Mouse (Mus musculus) kidney, embryonic 15.5 days (tissue): ENCODE results near the gene Fcrl5. TPM values are rescaled to one million over a fixed set of nuclear protein-coding genes. Genes with fewer than 3 reads are reported as not detected.

Source experiments
- ATAC-seq: fragments of 200-750 bp; cut with Nextera tagmentation; replicated peaks from 2 replicates; pipeline ENCODE4 v1.8.0; 2017; ENCODE audit warnings: moderate TSS enrichment; ENCODE audit not compliant: low FRiP score
- H3K27ac ChIP-seq: fragments of 300-500 bp; sonication (generic); 2 replicates; pipeline ENCODE4 v1.5.1; 2015; ENCODE audit warnings: mild to moderate bottlenecking, inconsistent platforms
- H3K27me3 ChIP-seq: fragments of 300-500 bp; sonication (generic); 2 replicates; pipeline ENCODE4 v1.6.1; 2015; ENCODE audit warnings: inconsistent platforms
- H3K36me3 ChIP-seq: fragments of 300-500 bp; sonication (generic); 2 replicates; pipeline ENCODE4 v1.6.1; 2015; ENCODE audit warnings: inconsistent platforms
- H3K4me1 ChIP-seq: fragments of 300-500 bp; sonication (generic); 2 replicates; pipeline ENCODE4 v1.6.1; 2015; ENCODE audit warnings: inconsistent platforms
- H3K4me2 ChIP-seq: fragments of 300-500 bp; sonication (generic); 2 replicates; pipeline ENCODE4 v1.6.1; 2015; ENCODE audit warnings: moderate library complexity, mild to moderate bottlenecking, inconsistent platforms
- H3K4me3 ChIP-seq: fragments of 300-500 bp; sonication (generic); replicated peaks from 2 replicates; pipeline ENCODE4 v1.5.1; 2015; ENCODE audit warnings: mild to moderate bottlenecking, inconsistent platforms
- H3K9ac ChIP-seq: fragments of 300-500 bp; sonication (generic); 2 replicates; pipeline ENCODE4 v1.6.1; 2015; ENCODE audit warnings: mild to moderate bottlenecking, inconsistent platforms
- H3K9me3 ChIP-seq: fragments of 300-500 bp; sonication (generic); replicated peaks from 2 replicates; pipeline ENCODE4 v1.6.1; 2016; ENCODE audit warnings: inconsistent platforms
- WGBS: fragments of 180-500 bp; shearing (Covaris S2); methylation state at CpG from one replicate; pipeline ENCODE4 v1.1.7; 2015; ENCODE audit warnings: mixed read lengths; 5-methylcytosine and 5-hydroxymethylcytosine counted together
- polyA plus RNA-seq: library from polyadenylated mRNA; unstranded; fragments of >200 nt; fragmentation: Nextera tagmentation; extraction: Ambion mirVana; gene quantifications from 2 replicates; pipeline ENCODE4 v1.2.1, GENCODE M21; 2015

Gene Fcrl5
- polyA plus RNA-seq = not detected in 2 replicates

- H3K27me3 ChIP-seq = no peaks in the 10 kb centered on the region
- WGBS = 88% methylated on average over 5 of the region's 5 CpGs
- ATAC-seq = no peak
- no peaks in the 10 kb centered on the region for H3K9me3 ChIP-seq
- no peak within 1 kb of the TSS for H3K27ac ChIP-seq
- no peak within 1 kb of the TSS for H3K4me3 ChIP-seq
- H3K9ac ChIP-seq = no peak within 1 kb of the TSS
- no peak within 1 kb of the TSS for H3K4me2 ChIP-seq
- no peaks in the 10 kb centered on the region for H3K4me1 ChIP-seq
- no peaks in the 10 kb centered on the region for H3K36me3 ChIP-seq
Observed at GRCm38 (mm10) chr3:87435479-87435878, at the start of gene Fcrl5. Gene Fcrl5 (plus strand): TSS chr3:87435773.

DNA sequence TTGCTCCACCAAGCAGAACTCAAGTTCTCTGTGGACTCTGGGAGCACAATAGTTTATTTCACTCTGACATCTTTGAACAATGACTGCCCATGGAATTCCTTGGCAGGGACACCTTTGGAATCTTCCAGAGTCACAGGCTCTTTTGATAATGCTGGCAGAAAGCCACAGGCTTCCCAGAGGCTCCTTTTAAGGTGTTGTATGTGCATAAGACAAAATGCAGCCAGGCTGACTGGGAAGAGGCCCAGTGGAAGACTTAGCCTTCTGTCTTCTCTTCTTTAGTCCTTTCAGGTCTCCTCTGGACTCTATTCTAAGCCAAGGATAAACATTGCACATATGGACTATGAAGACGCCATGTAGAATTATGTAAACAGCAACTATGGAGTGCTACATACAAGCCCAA, 44.6 kb upstream of the Fcrl5 start:
- Histone ChIP-seq H3K4me3 (no peak overlapping the region), H3K36me3 (no peaks in the 10 kb centered on the region), H3K9me3 (no peaks in the 10 kb centered on the region), H3K4me2 (no peak overlapping the region), H3K4me1 (no peaks in the 10 kb centered on the region), H3K27ac (no peak overlapping the region), H3K9ac (no peak overlapping the region), H3K27me3 (no peaks in the 10 kb centered on the region)
- WGBS = 92% methylated on average over 1 of the region's 1 CpGs
- no peak for ATAC-seq

DNA sequence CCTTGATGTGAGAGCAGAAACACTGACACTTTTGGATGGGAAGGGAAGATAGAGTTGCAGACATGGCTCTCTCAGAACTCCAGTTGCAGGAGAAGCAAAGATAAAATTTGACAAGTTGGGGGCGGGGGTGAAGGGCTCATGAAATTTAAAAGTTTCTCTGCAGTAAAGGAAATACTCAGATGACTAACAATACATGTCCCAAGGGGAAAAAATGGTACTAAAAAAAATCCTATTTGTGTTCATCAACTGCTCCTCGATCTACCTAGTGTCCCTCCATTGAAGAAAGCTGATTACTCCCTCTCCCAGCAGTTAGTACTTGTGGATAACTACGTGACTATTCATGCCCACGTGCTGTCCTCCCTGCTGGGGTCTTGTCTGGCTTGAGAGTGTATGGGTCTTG, 36.8 kb upstream of the Fcrl5 start:
- Histone ChIP-seq H3K9ac (no peak overlapping the region), H3K4me2 (no peak overlapping the region), H3K27me3 (no peaks in the 10 kb centered on the region), H3K4me1 (no peaks in the 10 kb centered on the region), H3K27ac (no peak overlapping the region), H3K4me3 (no peak overlapping the region), H3K36me3 (no peaks in the 10 kb centered on the region), H3K9me3 (no peaks in the 10 kb centered on the region)
- WGBS = 66% methylated on average over 4 of the region's 4 CpGs
- ATAC-seq = no peak

DNA sequence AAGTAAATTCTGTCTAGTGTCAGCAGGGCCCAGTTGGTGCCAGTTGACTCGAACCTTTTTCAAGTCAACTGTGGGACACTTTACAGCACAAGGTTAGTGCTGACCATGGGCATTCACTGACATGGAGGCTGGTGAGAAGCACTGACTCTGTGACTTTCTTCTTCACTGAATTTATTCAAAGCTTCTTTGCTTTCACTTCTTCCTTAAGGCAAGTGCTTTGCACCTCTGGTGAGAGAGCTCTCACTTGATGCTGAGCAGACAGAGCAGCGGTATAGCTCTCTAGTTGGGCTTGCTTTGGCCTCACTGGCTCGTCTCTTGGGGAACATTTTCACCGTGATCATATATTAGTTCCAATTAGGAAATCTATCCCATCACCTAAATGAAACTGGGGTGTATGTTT, 35.7 kb upstream of the Fcrl5 start:
- no peaks in the 10 kb centered on the region for H3K36me3 ChIP-seq
- no peaks in the 10 kb centered on the region for H3K4me1 ChIP-seq
- H3K4me3 ChIP-seq = no peak overlapping the region
- no peak overlapping the region for H3K4me2 ChIP-seq
- ATAC-seq = no peak
- H3K27me3 ChIP-seq = no peaks in the 10 kb centered on the region
- H3K27ac ChIP-seq = no peak overlapping the region
- H3K9ac ChIP-seq = no peak overlapping the region
- 88% methylated on average over 4 of the region's 4 CpGs for WGBS
- H3K9me3 ChIP-seq = no peaks in the 10 kb centered on the region

GRCm38 (mm10) chr3:87401321-87401720, 34.3 kb upstream of the Fcrl5 start:
- no peak overlapping the region for H3K4me2 ChIP-seq
- H3K27me3 ChIP-seq = no peaks in the 10 kb centered on the region
- 46% methylated on average over 5 of the region's 5 CpGs for WGBS
- H3K4me1 ChIP-seq = no peaks in the 10 kb centered on the region
- H3K4me3 ChIP-seq = no peak overlapping the region
- no peaks in the 10 kb centered on the region for H3K36me3 ChIP-seq
- no peaks in the 10 kb centered on the region for H3K9me3 ChIP-seq
- H3K9ac ChIP-seq = no peak overlapping the region
- ATAC-seq = peak; percentile 40; the same call in 1 of the 2 replicates
- H3K27ac ChIP-seq = no peak overlapping the region

DNA sequence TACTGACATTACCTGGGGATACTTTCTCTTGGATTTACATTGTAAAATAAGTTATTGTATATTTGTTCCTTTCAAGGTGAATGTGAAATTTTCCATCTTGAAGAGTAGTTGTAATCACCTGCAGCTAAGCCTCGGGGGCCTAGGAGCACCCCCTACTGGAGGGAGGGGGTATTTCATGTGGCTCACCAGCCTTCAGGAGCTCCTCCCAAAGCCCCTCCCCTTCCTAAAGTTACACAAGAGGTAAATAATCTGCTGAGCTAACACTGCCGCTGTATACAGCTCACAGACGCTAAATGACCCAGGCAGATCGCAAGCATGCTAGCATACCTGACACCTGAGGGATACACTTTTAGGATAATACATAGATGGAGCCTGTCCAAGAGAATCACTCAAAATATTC, 27.4 kb upstream of the Fcrl5 start:
- H3K27ac ChIP-seq = no peak overlapping the region
- no peak overlapping the region for H3K4me2 ChIP-seq
- no peak for ATAC-seq
- H3K36me3 ChIP-seq = no peaks in the 10 kb centered on the region
- H3K4me3 ChIP-seq = no peak overlapping the region
- H3K9me3 ChIP-seq = no peaks in the 10 kb centered on the region
- H3K9ac ChIP-seq = no peak overlapping the region
- 28% methylated on average over 4 of the region's 4 CpGs for WGBS
- H3K4me1 ChIP-seq = peaks cover 4% of the 10 kb centered on the region; the same call in 1 of the 2 replicates
- no peaks in the 10 kb centered on the region for H3K27me3 ChIP-seq

- Histone ChIP-seq H3K4me3 (no peak overlapping the region), H3K36me3 (no peaks in the 10 kb centered on the region), H3K27me3 (no peaks in the 10 kb centered on the region), H3K27ac (0 out of 2 replicates have a peak overlapping the region, but pooled peaks have one; percentile 11), H3K9me3 (no peaks in the 10 kb centered on the region), H3K9ac (no peak overlapping the region), H3K4me1 (peaks cover 4% of the 10 kb centered on the region; the same call in 1 of the 2 replicates), H3K4me2 (no peak overlapping the region)
- no peak for ATAC-seq
- WGBS = 76% methylated on average over 4 of the region's 4 CpGs
Observed at GRCm38 (mm10) chr3:87409196-87409935, 26.2 kb upstream of the Fcrl5 start.

DNA sequence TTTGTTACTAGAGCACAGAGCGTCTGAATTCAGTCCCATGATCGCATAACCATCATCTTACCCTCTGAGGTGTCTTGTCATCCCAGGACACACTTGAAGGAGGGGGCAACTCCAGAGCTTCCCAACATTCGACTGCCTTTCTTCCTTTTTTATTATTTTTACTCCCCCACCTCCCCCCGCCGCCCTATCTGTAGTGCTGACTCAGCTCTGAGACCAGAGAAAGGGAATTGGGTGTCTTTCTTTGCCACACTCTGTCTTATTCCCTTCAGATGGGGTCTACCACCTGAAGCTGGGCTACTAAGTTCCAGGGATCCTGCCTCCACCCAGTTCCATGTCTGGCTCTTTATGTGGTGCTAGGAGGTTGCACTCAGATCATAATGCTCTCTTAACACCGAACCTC, 25.0 kb upstream of the Fcrl5 start:
- ATAC-seq = no peak
- H3K36me3 ChIP-seq = no peaks in the 10 kb centered on the region
- WGBS = 73% methylated on average over 6 of the region's 6 CpGs

DNA sequence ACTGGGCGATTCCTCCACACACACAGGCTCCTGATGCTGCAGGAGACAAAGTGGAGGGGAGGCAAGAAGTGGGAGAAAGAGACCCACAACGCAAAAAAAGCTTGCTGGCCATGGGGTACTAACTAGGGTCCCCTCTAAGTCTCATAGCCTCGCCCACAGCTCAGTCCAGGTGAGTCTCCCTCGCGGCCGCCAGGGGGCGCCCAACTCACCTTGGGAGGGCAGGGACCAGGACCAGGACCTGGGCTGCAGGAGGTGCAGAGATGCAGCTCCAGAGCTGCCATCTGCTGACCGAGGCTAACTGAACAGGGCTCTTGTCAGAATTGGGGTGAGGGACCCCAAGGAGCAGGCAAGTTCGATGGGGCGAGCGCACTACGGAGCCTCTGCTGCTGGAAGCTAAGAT, 24.4 kb upstream of the Fcrl5 start:
- H3K4me1 ChIP-seq = peaks cover 4% of the 10 kb centered on the region; the same call in 1 of the 2 replicates
- no peak overlapping the region for H3K4me3 ChIP-seq
- 0 out of 2 replicates have a peak overlapping the region, but pooled peaks have one; percentile 12 for H3K4me2 ChIP-seq
- H3K36me3 ChIP-seq = no peaks in the 10 kb centered on the region
- H3K27me3 ChIP-seq = no peaks in the 10 kb centered on the region
- ATAC-seq = peak; percentile 71; the same call in 1 of the 2 replicates
- 13% methylated on average over 12 of the region's 12 CpGs for WGBS
- H3K9me3 ChIP-seq = no peaks in the 10 kb centered on the region
- no peak overlapping the region for H3K9ac ChIP-seq
- no peak overlapping the region for H3K27ac ChIP-seq

More for the DNA sequence above, 25.0 kb upstream of the Fcrl5 start:
- H3K4me1 ChIP-seq = peaks cover 4% of the 10 kb centered on the region; the same call in 1 of the 2 replicates
- H3K9ac ChIP-seq = no peak overlapping the region
- H3K4me2 ChIP-seq = no peak overlapping the region
- H3K9me3 ChIP-seq = no peaks in the 10 kb centered on the region
- no peak overlapping the region for H3K27ac ChIP-seq
- H3K27me3 ChIP-seq = no peaks in the 10 kb centered on the region
- H3K4me3 ChIP-seq = no peak overlapping the region

GRCm38 (mm10) chr3:87420645-87421044, 14.9 kb upstream of the Fcrl5 start:
- ATAC-seq = no peak
- Histone ChIP-seq H3K9me3 (no peaks in the 10 kb centered on the region), H3K4me3 (no peak overlapping the region), H3K27ac (no peak overlapping the region), H3K36me3 (no peaks in the 10 kb centered on the region), H3K9ac (no peak overlapping the region), H3K27me3 (no peaks in the 10 kb centered on the region), H3K4me1 (no peaks in the 10 kb centered on the region), H3K4me2 (no peak overlapping the region)
- 56% methylated on average over 1 of the region's 1 CpGs for WGBS

DNA sequence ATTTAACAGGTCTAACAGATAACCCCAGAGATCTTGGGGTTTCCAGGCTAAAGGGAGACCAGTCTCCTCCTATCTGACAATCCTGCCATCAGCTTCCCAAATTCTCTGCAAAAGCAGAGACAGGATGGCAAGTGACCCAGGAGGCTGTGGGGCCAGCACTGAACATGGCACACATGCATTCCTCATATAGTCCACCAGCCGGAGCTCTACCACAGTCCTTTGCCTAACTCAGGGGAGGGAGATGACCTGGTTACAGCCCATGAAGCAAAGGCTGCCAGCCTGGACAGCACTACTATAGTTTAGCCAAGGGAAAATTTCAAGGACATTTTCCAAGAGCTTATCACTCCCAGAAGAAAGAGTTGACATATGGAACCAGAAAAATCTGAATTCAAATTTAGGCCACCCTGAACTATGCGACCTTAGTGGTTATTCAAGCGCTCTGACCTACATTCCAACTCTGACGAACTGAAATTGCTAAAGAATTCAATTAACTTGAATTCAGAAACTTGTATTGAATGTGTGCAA, 13.1 kb upstream of the Fcrl5 start:
- H3K9me3 ChIP-seq = no peaks in the 10 kb centered on the region
- 69% methylated on average over 4 of the region's 4 CpGs for WGBS
- H3K4me3 ChIP-seq = no peak overlapping the region
- H3K9ac ChIP-seq = no peak overlapping the region
- H3K27me3 ChIP-seq = no peaks in the 10 kb centered on the region
- no peak for ATAC-seq
- H3K36me3 ChIP-seq = no peaks in the 10 kb centered on the region
- no peaks in the 10 kb centered on the region for H3K4me1 ChIP-seq
- H3K27ac ChIP-seq = no peak overlapping the region
- H3K4me2 ChIP-seq = no peak overlapping the region

DNA sequence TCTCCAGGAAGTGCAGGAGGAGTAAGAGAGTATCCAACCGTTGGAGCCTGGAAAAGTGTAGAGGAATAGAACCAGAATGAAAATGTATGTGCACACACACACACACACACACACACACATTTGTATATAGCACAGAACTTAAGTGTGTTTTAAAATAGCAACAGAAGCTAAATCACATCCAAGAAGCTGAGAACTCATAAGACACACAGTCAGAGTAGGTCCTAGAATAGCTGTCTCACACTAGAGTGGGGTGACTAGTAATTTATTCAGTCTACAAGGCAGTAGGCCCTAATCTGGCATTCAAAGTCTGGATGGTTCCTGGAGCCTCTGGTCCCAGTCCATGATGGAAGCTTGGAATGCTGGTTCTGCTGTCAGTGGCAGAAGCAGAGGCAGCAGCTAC, 5.0 kb downstream of the Fcrl5 start:
- H3K4me3 ChIP-seq = no peak overlapping the region
- H3K4me1 ChIP-seq = no peaks in the 10 kb centered on the region
- ATAC-seq = no peak
- H3K27ac ChIP-seq = no peak overlapping the region
- H3K9ac ChIP-seq = no peak overlapping the region
- no peaks in the 10 kb centered on the region for H3K36me3 ChIP-seq
- H3K4me2 ChIP-seq = no peak overlapping the region
- no peaks in the 10 kb centered on the region for H3K27me3 ChIP-seq
- 78% methylated on average over 1 of the region's 1 CpGs for WGBS
- no peaks in the 10 kb centered on the region for H3K9me3 ChIP-seq
